Mouse (Mus musculus) midbrain, embryonic 14.5 days (tissue): ENCODE data around the gene Eloa. TPM values are rescaled to one million over a fixed set of nuclear protein-coding genes. Genes with fewer than 3 reads are reported as not detected.
A peak's percentile ranks its signal among the peaks of the same experiment; 100 is the strongest.

Experiments
- ATAC-seq: fragments of 200-750 bp; cut with Nextera tagmentation; 2 replicates; pipeline ENCODE4 v1.8.0; 2017; ENCODE audit warnings: moderate number of reproducible peaks, moderate library complexity; ENCODE audit not compliant: low FRiP score, low TSS enrichment
- DNase-seq: peaks from one replicate; pipeline ENCODE4 v3.0.0-alpha.2; 2015
- H3K27ac ChIP-seq: fragments of 300-500 bp; sonication (generic); replicated peaks from 2 replicates; pipeline ENCODE4 v1.5.1; 2014; ENCODE audit warnings: mild to moderate bottlenecking, low read depth, low read length, moderate library complexity
- H3K27me3 ChIP-seq: fragments of 300-500 bp; sonication (generic); 2 replicates; pipeline ENCODE4 v1.6.1; 2014; ENCODE audit warnings: low read length, control low read depth, mixed read lengths; ENCODE audit not compliant: control insufficient read depth, insufficient read depth
- H3K36me3 ChIP-seq: fragments of 300-500 bp; sonication (generic); 2 replicates; pipeline ENCODE4 v1.6.1; 2014; ENCODE audit warnings: low read length, control low read depth; ENCODE audit not compliant: control insufficient read depth, insufficient read depth
- H3K4me1 ChIP-seq: fragments of 300-500 bp; sonication (generic); 2 replicates; pipeline ENCODE4 v1.6.1; 2014; ENCODE audit warnings: mild to moderate bottlenecking, antibody characterized with exemption, low read length, control low read depth; ENCODE audit not compliant: control insufficient read depth, insufficient read depth
- H3K4me2 ChIP-seq: fragments of 300-500 bp; sonication (generic); 2 replicates; pipeline ENCODE4 v1.6.1; 2014; ENCODE audit warnings: mild to moderate bottlenecking, low read length, moderate library complexity
- H3K4me3 ChIP-seq: fragments of 300-500 bp; sonication (generic); replicated peaks from 2 replicates; pipeline ENCODE4 v1.5.1; 2014; ENCODE audit warnings: low read depth, low read length
- H3K9ac ChIP-seq: fragments of 300-500 bp; sonication (generic); replicated peaks from 2 replicates; pipeline ENCODE4 v1.6.1; 2014; ENCODE audit warnings: mild to moderate bottlenecking, low read length, moderate library complexity
- H3K9me3 ChIP-seq: fragments of 300-500 bp; sonication (generic); 2 replicates; pipeline ENCODE4 v1.6.1; 2016; ENCODE audit warnings: low read length, control low read depth, mixed read lengths; ENCODE audit not compliant: control insufficient read depth
- WGBS: fragments of 180-500 bp; shearing (Covaris S2); extraction: QIAGEN DNeasy Blood & Tissue Kit; methylation state at CpG from one replicate; pipeline ENCODE4 v1.1.7; 2014; 5-methylcytosine and 5-hydroxymethylcytosine counted together
- polyA plus RNA-seq: library from polyadenylated mRNA; unstranded; fragments of >200 nt; fragmentation: Nextera tagmentation; extraction: Ambion mirVana; gene quantifications from 2 replicates; pipeline ENCODE4 v1.2.1, GENCODE M21; 2014

The Eloa gene
- polyA plus RNA-seq, 1 experiment from 2014 or later = 33.8 TPM

DNA sequence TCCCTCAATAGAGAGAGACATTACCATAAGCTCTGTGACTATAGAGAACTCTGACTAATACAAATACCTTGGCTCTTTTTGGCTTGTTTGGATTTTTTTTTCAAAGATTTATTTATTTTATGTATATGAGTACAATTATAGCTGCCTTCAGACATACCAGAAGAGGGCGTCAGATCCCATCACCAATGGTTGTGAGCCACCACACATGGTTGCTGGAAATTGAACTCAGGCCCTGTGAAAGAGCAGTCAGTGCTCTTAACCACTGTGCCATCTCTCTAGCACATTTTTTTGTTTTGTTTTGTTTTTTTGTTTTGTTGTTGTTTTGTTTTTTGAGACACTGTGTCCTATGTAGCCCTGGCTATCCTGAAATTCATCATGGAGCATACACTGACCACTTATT is 3.8 kb upstream of the Eloa start:
- Histone ChIP-seq H3K9me3 (no peaks in the 10 kb centered on the region), H3K27ac (no peak overlapping the region), H3K36me3 (no peaks in the 10 kb centered on the region), H3K27me3 (no peaks in the 10 kb centered on the region), H3K4me1 (peaks cover 5% of the 10 kb centered on the region), H3K4me3 (no peak overlapping the region), H3K9ac (no peak overlapping the region), H3K4me2 (no peak overlapping the region)
- WGBS = 89% methylated on average over 1 of the region's 1 CpGs
- ATAC-seq = no peak
- DNase-seq = no peak

DNA sequence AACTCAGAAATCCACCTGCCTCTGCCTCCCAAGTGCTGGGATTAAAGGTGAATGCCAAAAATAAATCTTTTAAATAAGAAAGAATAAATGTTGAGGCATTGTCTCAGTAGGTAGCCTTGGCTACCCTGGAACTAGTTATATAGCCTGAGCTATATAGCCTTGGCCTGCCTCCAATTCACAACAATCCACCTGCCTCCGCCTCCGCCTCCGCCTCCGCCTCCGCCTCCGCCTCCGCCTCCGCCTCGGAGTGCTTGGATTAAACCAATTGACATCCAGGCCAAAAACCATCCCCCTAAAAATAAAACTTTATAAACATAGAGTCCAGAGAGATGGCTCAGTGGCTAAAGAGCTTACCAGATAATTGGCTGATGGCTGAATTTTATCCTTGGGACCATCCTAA is 1.4 kb upstream of the Eloa start:
- no peak for DNase-seq
- Histone ChIP-seq H3K36me3 (no peaks in the 10 kb centered on the region), H3K27ac (no peak overlapping the region), H3K27me3 (no peaks in the 10 kb centered on the region), H3K4me3 (no peak overlapping the region), H3K4me1 (peaks cover 14% of the 10 kb centered on the region), H3K4me2 (no peak overlapping the region), H3K9me3 (no peaks in the 10 kb centered on the region), H3K9ac (no peak overlapping the region)
- no peak for ATAC-seq
- WGBS = 94% methylated on average over 9 of the region's 9 CpGs

GRCm38 (mm10) chr4:136020743-136021548 is 617 bp downstream of the Eloa start:
- Histone ChIP-seq H3K27ac (peak overlapping the region; percentile 81), H3K4me3 (peak overlapping the region; percentile 90), H3K9ac (peak overlapping the region; percentile 97), H3K4me2 (peak overlapping the region; percentile 97), H3K36me3 (no peaks in the 10 kb centered on the region), H3K4me1 (peaks cover 14% of the 10 kb centered on the region), H3K27me3 (no peaks in the 10 kb centered on the region), H3K9me3 (no peaks in the 10 kb centered on the region)
- ATAC-seq (peak; percentile 74), DNase-seq (peak; percentile 22)
- 1% methylated on average over 62 of the region's 62 CpGs for WGBS

- DNase-seq (no peak), ATAC-seq (no peak)
- Histone ChIP-seq H3K9me3 (no peaks in the 10 kb centered on the region), H3K27ac (no peak overlapping the region), H3K4me1 (peaks cover 14% of the 10 kb centered on the region), H3K4me2 (no peak overlapping the region), H3K27me3 (no peaks in the 10 kb centered on the region), H3K9ac (no peak overlapping the region), H3K4me3 (no peak overlapping the region), H3K36me3 (peaks cover 27% of the 10 kb centered on the region)
- 86% methylated on average over 3 of the region's 3 CpGs for WGBS
These were observed 5.4 kb downstream of the Eloa start for GRCm38 (mm10) chr4:136016059-136016602.

- Histone ChIP-seq H3K9me3 (no peaks in the 10 kb centered on the region), H3K9ac (no peak overlapping the region), H3K27ac (no peak overlapping the region), H3K36me3 (peaks cover 77% of the 10 kb centered on the region), H3K4me1 (no peaks in the 10 kb centered on the region), H3K27me3 (no peaks in the 10 kb centered on the region), H3K4me3 (no peak overlapping the region), H3K4me2 (no peak overlapping the region)
- no peak for DNase-seq
- ATAC-seq = no peak
- 89% methylated on average over 4 of the region's 4 CpGs for WGBS
These were observed 11.0 kb downstream of the Eloa start for GRCm38 (mm10) chr4:136010586-136010985.

- no peak overlapping the region for H3K27ac ChIP-seq
- H3K4me3 ChIP-seq = no peak overlapping the region
- ATAC-seq (no peak), DNase-seq (no peak)
- H3K36me3 ChIP-seq = peaks cover 90% of the 10 kb centered on the region
- H3K27me3 ChIP-seq = no peaks in the 10 kb centered on the region
- no peaks in the 10 kb centered on the region for H3K9me3 ChIP-seq
- 96% methylated on average over 8 of the region's 8 CpGs for WGBS
- H3K4me2 ChIP-seq = no peak overlapping the region
- H3K4me1 ChIP-seq = no peaks in the 10 kb centered on the region
- no peak overlapping the region for H3K9ac ChIP-seq
These were observed 12.6 kb downstream of the Eloa start for GRCm38 (mm10) chr4:136008782-136009447.

DNA sequence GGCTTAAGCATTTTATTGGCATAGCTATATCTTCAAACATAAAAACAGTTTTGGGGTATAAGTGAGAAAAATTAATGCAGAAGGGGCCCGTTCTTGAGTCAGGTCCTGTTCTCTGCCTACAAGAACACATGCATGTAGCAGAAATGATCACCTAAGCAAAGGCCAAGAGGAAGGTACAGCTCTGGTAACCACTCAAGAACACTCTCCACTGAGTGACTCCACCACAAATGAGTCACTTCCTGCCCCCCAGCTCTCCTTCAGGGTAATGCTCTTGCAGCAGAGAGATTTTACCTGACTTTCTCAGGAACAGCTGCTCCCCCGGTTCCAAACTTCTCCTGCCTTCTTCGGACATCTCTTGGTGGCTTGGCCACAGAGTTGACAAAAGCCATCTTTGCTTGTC is 14.7 kb downstream of the Eloa start:
- ATAC-seq (no peak), DNase-seq (no peak)
- Histone ChIP-seq H3K4me3 (no peak overlapping the region), H3K36me3 (peaks cover 91% of the 10 kb centered on the region), H3K27ac (no peak overlapping the region), H3K9ac (no peak overlapping the region), H3K9me3 (no peaks in the 10 kb centered on the region), H3K4me1 (no peaks in the 10 kb centered on the region), H3K4me2 (no peak overlapping the region), H3K27me3 (no peaks in the 10 kb centered on the region)
- WGBS = 94% methylated on average over 3 of the region's 3 CpGs

DNA sequence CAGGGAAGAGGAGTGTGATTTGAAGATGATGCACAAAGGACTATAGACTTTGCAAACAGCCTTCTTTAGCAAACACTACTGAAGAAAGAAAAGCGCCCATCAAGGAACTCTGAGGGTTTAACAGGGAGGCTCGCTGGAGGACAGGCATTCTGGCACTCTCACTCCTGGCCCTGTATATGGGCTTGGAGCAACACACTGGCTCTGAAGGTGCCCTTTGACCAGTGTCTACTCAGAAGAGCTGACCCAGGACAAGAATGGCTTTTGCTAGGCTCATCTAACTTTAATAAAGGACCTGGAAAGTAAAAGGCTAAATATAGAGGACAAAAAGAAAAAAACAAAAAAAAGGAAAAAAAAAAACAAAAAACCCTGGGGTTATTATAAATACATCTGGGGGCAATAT is 16.6 kb downstream of the Eloa start:
- ATAC-seq (no peak), DNase-seq (no peak)
- Histone ChIP-seq H3K27ac (no peak overlapping the region), H3K9me3 (no peaks in the 10 kb centered on the region), H3K4me2 (no peak overlapping the region), H3K4me3 (no peak overlapping the region), H3K9ac (no peak overlapping the region), H3K36me3 (peaks cover 78% of the 10 kb centered on the region), H3K4me1 (no peaks in the 10 kb centered on the region), H3K27me3 (no peaks in the 10 kb centered on the region)
- WGBS = 91% methylated on average over 2 of the region's 2 CpGs
